Mouse (Mus musculus) megakaryocyte-erythroid progenitor cell, adult 5-6 weeks (primary cell): Measurements from ENCODE around the gene Acox3. TPM values are rescaled to one million over a fixed set of nuclear protein-coding genes. Genes with fewer than 3 reads are reported as not detected.
A peak's percentile ranks its signal among the peaks of the same experiment; 100 is the strongest.

Experiments
- ATAC-seq: replicated peaks from 2 replicates; pipeline ENCODE4 v1.8.0; 2016; ENCODE audit warnings: mild to moderate bottlenecking, inconsistent platforms; ENCODE audit not compliant: severe bottlenecking, poor library complexity, low FRiP score, low TSS enrichment
- total RNA-seq, 2 experiments: library from RNA; stranded (forward) in 1 of 2; stranded (reverse) in 1 of 2; fragments of 200-1000, 215-1000 nt in 1 of 2; fragments of >200 nt in 1 of 2; fragmentation: Nextera tagmentation in 1 of 2; gene quantifications; 2 replicates each; pipeline ENCODE4 v1.2.3; 2014 to 2017

Gene Acox3
- total RNA-seq (2014; fragmentation: Nextera tagmentation) (7.9 and 12.4 TPM in 2 replicates), total RNA-seq (2017) (5.0 and 20.3 TPM in 2 replicates)

DNA sequence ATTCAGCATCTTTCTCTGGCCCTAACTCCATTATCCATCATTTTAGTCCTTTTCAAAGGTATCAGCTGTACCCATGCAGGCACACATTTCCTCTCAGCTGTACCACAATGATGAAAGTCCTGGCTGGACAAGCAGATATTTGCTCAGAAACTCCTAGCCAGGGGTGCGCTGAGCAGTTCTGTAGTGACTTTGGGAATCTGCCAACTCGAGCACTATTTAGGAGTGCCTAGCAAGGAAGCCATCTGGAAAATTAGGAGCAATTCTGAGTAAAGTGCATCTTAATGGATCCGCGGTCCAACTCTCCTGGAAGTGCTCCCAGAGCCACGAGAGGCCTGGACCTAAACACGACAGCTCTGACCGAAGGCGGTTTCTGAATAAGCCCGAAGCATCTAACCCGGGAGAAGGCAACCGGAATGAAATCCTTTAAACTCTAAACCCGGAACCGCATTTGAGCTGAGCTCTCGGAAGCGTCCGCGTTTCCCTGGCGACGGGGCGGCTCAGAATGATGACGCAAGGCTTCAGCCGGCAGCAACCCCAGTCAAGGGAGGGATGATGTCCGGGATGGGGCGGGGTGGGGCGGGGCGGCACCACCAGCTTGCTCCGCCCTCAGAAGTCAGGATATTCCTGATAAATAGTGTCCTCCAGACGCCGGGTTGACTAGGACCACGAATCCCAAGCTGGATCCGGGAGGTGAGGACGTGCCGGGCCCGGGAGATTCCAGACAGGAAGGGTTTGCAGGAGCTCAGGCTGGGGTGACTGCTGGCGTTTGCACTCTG lies at the start of gene Acox3:
TSS of gene Acox3 (plus strand) at position 596 of the 776 bp plus-strand sequence.
- peak; percentile 94 for ATAC-seq

GRCm38 (mm10) chr5:35536271-35536670 lies 46.6 kb upstream of the Acox3 start:
- no peak for ATAC-seq

- no peak for ATAC-seq
Measured at GRCm38 (mm10) chr5:35537474-35537873, 45.4 kb upstream of the Acox3 start.

DNA sequence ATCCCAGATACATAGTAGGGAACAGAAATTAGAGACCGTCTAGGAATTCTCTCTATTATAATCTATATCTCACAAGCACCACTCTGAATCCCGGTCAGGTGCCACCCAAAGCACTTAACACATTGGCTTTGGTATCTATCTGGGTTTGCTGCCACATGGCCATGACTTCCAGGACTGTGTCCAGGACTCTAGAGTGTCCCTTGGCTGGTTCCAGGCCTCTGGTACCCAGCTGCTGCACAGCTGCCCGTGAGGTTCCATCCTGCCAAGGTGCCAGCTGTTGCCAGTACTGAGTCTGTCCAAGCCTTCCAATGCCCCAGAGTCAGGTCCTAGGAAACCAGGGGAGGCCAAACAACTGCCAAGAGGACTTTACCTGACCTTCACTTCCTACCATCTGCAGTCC lies 44.8 kb upstream of the Acox3 start:
- ATAC-seq: no peak

GRCm38 (mm10) chr5:35539576-35539975 lies 43.3 kb upstream of the Acox3 start:
- ATAC-seq: no peak

DNA sequence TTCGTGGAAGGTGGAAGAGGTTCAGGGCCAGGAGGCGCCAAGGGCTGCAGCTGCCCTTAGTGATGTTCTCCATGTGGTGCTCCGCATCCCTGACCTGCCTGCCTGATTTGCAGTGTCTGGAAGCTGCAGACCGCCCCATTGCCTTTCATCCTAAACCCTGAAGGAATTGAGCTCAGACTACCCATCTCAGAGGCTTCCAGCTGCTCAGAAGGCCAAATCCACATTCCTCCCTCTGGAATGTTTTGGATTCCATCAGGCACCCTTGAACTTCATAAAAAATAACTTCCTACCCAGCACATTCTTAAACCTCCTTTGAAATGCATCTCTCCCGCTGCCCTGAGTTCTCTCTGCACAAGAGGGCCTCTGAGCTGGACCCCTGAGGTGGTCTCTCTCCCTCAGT lies 42.3 kb upstream of the Acox3 start:
- no peak for ATAC-seq

DNA sequence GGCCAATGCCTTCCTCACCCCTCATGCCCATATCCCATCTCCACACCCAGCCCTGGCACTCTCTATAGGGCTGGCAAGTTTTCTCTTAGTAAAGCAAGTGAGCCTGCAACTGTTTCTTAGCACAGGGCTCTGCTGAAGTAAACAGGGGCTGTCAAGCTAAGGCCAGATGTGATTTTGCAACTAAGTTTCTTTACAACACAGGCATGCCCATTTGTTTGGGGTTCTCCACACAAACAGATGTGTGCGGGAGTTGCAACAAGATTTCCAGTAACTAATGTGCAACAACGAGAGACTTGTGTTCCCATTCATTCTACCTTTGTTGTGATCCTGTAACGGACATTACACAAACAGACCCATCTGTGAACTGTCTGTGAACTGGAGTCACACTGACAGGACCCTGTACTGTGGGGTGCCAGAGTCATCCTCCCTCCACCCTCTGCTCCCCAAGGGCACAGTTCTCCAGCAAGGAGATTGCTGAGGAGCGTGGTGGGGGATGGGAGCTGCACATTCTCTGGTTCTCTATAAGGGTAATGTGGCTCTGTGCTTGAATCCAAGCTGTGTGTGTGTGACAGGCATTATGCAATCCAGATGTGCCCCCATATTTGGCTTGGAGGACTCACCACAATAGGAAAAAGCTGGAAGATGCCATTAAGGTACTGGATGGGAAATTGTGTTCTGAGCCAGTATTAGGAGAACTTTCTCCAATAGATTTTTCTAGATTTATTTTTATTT lies 41.6 kb upstream of the Acox3 start:
- no peak for ATAC-seq

DNA sequence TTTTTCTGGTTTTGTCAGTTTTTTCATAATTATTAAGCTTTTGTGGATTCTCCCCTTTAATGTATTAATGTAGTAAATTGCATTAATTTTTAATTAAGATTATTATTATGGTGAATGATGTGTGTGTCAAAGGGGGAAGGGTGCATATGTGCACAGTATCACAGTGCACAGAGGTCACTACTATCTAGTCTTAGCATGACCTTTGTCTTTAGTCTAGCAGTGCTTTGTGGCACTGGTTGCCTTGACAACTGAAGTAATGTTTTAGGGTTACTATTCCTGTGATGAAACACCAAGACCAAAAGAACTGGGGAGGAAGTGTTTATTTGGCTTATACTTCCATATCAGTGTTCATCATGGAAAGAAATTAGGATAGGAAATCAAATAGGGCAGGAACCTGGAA lies 36.7 kb upstream of the Acox3 start:
- no peak for ATAC-seq

DNA sequence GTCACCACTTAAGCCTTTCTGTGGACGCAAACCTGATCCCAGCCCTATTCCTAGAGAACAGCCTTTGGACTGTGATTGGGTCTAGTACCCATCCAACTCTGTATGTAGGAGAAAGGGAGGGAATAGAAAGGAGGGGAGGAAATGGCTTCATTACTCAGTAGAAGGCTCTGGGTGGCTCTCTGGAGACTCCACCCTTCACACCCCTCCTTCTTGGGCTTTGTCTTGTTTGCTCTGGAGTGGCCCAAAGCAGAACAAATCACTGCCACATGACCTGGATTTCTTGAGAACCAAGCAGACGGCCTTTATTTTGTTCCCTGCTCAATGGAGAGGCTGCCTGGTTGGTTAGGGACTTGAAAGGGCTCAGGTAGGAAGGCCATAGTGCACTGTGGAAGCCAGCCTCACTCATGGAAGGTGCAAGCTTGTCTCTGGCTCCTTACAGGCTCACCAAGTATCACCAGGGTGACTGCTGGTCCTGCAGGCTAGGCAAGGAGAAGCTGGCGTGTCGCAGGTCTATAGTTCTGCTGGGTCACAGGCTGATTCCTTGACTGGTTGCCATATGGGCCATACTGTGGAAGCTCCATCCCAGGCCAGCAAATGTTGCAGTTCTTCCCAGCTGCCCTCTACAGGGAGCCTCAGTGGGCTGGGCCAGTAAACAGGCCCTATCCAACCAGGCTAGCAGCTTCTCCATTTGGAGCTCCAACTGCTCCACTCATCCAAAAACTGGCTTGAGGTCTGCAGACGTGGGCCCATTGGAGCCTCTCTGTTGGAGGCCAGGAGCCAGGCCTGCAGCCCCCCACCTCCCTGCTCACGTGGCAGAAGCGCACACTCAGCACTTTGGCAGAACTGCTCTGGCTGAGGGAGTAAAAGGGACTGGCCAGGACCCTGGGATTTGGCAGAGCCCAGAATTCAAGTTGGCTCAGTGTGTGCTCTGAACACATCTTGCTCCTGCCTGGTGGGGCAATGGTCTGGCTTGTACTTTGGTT lies 30.7 kb upstream of the Acox3 start:
- ATAC-seq: peak; percentile 28

DNA sequence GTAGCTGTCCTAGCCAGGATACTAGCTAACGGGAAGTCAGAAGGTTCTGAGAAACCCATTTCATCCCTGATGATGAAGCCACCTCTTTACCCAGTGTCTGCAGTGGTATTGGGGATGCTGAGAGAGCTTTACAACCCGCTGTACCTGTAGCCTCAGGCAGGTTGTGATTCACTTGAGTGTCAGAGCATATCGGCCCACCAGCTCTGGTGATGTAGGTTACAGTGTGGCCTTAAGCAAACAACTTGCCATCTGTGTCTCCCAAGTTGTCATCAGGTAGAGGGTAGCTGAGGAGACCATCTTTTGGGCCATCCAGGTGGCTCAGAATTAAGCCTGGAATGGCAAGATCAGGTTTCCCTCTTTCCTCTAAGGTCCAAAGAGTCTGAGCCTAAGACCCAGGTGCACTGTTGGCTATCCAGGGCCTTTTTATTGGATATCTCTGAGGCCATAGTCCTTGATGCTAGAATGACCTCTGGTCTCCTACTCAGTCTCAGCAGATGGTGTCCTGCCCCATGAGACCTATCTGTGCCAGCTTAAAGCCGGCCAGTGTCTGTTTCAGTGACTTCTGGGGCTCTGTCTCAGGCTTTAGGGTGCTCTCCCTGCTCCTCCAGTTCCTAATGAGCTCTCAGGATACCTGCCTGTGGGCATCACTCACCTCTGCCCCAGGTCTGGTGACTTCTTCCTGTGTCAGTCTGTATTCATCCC lies 29.9 kb upstream of the Acox3 start:
- ATAC-seq: no peak

GRCm38 (mm10) chr5:35556393-35556792 lies 26.4 kb upstream of the Acox3 start:
- ATAC-seq: no peak

DNA sequence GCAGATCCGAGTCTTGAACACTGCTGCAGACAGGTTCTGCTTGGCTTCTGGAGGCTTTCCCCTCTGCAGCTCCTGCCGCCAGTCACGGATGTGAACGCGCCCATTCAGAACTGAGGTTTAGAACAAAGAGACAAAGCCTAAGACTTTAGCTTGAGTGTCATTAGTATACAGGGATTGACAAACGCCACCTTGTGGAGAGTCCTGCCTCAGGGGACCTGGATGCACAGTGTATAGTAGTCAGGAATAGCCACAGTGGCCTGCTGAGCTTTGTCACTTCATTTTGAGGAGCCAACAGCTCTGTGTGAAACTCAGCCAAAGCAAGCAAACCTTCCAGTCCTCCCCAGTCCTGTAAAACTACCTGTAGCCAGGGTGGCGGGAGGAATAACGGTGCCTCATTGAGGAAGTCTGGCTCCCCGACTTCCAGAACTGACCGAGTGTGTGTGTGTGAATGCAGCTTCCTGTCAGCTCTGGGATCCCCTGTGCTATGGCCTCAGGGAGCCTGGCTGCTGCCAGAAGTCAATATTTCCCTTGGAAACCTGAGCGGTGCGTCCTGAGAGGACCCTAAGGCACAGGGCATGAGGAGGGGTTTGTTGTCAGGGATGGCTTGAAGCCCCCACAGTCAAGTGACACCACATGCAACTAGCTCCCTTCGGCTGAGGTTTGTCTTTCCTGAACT lies 24.8 kb upstream of the Acox3 start:
- no peak for ATAC-seq

DNA sequence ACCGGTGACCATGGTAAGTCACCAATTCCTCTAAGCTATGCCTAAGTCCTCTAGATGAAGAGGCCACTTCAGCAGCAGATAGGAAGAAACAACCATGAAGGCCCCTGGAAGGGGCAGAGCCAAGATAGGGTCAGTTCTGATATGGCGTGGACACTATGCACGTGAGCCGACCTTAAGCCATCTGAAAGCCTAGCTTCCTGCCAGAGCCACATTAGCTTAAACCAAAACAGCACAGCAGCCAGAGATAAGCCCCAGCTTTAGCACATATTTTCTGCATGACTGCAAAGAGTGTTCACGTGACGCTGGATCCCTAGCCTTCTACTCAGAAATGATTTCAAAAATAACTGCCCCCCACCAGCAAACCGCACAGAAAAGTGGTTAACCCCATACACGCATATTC lies 23.4 kb upstream of the Acox3 start:
- ATAC-seq: no peak

DNA sequence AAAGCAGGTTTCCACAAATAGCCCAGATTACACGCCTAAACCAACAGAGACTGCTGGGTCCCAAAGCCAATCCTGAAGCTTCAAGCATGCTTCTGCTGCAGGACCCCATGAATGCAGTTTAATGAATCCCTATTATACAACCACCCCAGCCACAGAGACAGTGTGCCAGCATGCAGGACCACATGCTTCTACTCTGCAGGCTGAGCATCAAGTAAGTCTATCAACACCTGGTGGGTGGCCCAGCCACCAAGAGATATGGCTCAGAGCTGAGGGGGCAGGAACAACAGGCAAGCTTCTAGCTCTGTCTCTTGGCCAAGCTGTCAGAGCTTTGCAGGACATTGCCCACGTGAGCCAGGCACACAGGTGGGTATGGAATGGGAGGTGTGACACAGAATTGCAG lies 20.2 kb upstream of the Acox3 start:
- ATAC-seq: no peak

DNA sequence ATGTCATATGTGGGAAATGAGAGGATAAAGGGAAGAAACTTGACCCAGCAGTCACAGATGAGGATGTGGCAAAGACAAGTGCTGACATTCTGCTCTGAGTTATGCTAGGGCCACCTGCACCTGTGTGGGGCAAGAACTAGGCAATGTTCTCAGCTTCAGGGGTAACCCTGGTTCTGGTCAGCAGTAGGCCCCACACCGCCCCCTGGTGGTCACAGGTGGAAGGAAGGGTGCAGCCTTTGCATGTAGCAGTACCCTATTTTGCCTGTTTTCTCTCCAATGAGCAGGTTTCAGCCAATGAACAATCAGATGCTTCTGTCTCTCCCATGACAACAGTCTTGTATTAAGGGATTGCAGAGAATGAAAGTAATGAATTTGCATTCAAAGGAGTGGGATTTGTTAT lies 19.4 kb upstream of the Acox3 start:
- ATAC-seq: peak; percentile 82

DNA sequence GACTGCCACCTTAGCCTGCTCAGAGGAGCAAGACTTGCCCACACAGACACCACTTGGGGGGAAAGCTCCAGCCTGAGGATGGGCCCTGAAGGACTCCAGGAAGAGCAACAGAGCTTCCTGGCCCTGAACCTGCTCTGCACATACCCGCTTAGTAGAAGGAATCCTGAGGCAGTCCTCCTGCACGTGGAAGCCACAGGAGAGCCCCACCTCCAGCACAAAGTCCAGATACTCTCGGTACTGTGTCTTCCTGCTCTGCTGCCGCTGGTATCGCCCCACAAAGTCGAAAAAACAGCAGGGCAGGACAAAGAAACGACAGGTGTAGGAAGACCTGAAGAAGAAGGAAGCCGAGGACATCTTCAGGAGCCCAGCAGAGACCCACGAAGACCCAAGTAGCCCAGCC lies 17.6 kb upstream of the Acox3 start:
- ATAC-seq: no peak

DNA sequence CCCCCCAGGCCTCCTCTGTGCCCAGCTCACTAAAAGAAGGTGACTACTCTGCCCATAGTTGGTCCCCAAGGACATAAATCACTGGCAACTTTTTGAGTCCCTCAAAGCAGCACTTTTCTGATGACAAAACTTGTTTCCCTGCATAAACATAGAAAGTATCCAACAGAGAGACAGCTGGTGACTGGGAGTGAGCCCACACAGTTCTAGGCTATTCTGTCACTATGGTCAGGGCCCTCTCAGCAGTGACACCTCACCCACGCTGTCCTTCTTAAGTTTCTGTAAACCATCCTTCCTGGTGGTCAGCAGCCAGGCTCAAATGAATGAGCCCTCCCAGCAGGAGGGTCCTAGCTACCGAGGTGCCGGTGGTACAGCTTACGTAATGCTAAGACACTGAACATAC lies 16.2 kb upstream of the Acox3 start:
- no peak for ATAC-seq

DNA sequence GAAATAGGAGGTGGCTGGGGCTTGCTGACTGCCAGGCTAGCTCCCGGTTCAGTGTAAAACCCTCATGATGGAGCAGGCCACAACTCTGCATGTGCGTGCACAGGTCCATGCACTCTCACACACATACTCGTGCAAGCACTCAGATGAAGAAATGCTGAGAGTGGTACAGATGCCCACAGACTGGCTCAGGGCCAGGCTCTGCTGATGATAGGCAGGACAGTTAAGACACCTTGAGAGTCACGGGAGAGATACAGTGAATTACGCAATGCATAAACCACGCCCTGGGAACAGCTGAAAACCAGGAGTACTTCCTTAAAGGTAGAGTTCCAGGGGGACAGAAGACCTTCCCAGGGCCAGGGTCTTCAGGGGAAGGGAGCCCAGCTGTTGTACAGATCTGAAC lies 11.3 kb upstream of the Acox3 start:
- no peak for ATAC-seq
